Mouse (Mus musculus) ES-Bruce4 (cell line): Measurements from ENCODE around the gene Mboat1.

ENCODE experiments used
- EP300 ChIP-seq: IDR thresholded peaks from 2 replicates; pipeline ENCODE4 v1.6.1; 2011; ENCODE audit warnings: low read depth, low read length; ENCODE audit not compliant: insufficient read depth
- POLR2A ChIP-seq: IDR thresholded peaks from one replicate; pipeline ENCODE4 v1.8.1; 2011; ENCODE audit warnings: low read length; ENCODE audit not compliant: insufficient read depth

- TF ChIP-seq EP300 (no peak), POLR2A (no peak)
These were observed 117.5 kb downstream of the Mboat1 start for GRCm38 (mm10) chr13:30253636-30254264.
